Mouse (Mus musculus) liver, embryonic 13.5 days (tissue): ENCODE measurements around the gene Pank4. TPM values are rescaled to one million over a fixed set of nuclear protein-coding genes. Genes with fewer than 3 reads are reported as not detected.

ENCODE experiments used
- ATAC-seq: fragments of 200-750 bp; cut with Nextera tagmentation; 2 replicates; pipeline ENCODE4 v1.8.0; 2017; ENCODE audit warnings: low read depth, mild to moderate bottlenecking, moderate number of reproducible peaks, moderate library complexity
- DNase-seq: peaks from one replicate; pipeline ENCODE4 v3.0.0; 2022
- H3K27ac ChIP-seq: fragments of 300-500 bp; sonication (generic); 2 replicates; pipeline ENCODE4 v1.5.1; 2015; ENCODE audit warnings: moderate library complexity, mild to moderate bottlenecking, inconsistent platforms
- H3K27me3 ChIP-seq: fragments of 300-500 bp; sonication (generic); 2 replicates; pipeline ENCODE4 v1.6.1; 2015; ENCODE audit warnings: mild to moderate bottlenecking, inconsistent platforms
- H3K36me3 ChIP-seq: fragments of 300-500 bp; sonication (generic); 2 replicates; pipeline ENCODE4 v1.6.1; 2015; ENCODE audit warnings: mild to moderate bottlenecking, inconsistent platforms
- H3K4me1 ChIP-seq: fragments of 300-500 bp; sonication (generic); replicated peaks from 2 replicates; pipeline ENCODE4 v1.6.1; 2015; ENCODE audit warnings: inconsistent platforms
- H3K4me2 ChIP-seq: fragments of 300-500 bp; sonication (generic); 2 replicates; pipeline ENCODE4 v1.6.1; 2015; ENCODE audit warnings: inconsistent platforms, mild to moderate bottlenecking, moderate library complexity
- H3K4me3 ChIP-seq: fragments of 300-500 bp; sonication (generic); replicated peaks from 2 replicates; pipeline ENCODE4 v1.5.1; 2015; ENCODE audit warnings: mild to moderate bottlenecking, inconsistent platforms
- H3K9ac ChIP-seq: fragments of 300-500 bp; sonication (generic); 2 replicates; pipeline ENCODE4 v1.6.1; 2015; ENCODE audit warnings: mild to moderate bottlenecking, inconsistent platforms
- H3K9me3 ChIP-seq: fragments of 300-500 bp; sonication (generic); replicated peaks from 2 replicates; pipeline ENCODE4 v1.6.1; 2016; ENCODE audit warnings: inconsistent platforms
- WGBS: fragments of 180-500 bp; shearing (Covaris S2); methylation state at CpG from one replicate; pipeline ENCODE4 v1.1.7; 2015; ENCODE audit not compliant: insufficient replicate concordance; 5-methylcytosine and 5-hydroxymethylcytosine counted together
- polyA plus RNA-seq: library from polyadenylated mRNA; unstranded; fragments of >200 nt; fragmentation: Nextera tagmentation; extraction: Ambion mirVana; gene quantifications from 2 replicates; pipeline ENCODE4 v1.2.1, GENCODE M21; 2015

Gene Pank4
- polyA plus RNA-seq, 1 experiment from 2014 or later: 23.9 TPM

DNA sequence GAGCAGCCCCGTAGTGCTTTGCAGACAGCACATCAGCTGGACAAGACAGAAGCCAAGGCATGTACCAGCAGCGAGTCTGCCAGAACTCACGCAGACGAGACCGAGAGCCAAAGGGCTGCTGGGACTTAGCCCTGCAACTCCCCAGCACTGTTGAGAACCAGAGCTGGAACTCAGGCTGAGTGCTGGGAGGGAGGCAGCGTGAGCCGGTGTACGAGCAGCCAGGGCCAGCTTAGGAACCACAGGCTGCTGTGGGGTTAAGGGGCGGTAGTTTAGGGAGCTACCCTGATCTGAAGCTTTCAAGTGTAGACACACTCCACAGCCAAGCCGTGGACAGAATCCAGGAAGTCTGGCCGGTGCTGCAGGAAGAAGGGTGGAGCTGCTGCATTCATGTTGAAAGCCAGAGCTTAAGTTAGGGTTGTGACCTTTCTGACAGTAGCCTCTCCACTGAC lies 10.3 kb downstream of the Pank4 start:
- Histone ChIP-seq H3K27ac (no peak overlapping the region), H3K4me2 (no peak overlapping the region), H3K4me1 (no peaks in the 10 kb centered on the region), H3K9me3 (no peaks in the 10 kb centered on the region), H3K4me3 (no peak overlapping the region), H3K27me3 (no peaks in the 10 kb centered on the region), H3K36me3 (peaks cover 100% of the 10 kb centered on the region), H3K9ac (no peak overlapping the region)
- 87% methylated on average over 11 of the region's 11 CpGs for WGBS
- ATAC-seq (no peak), DNase-seq (no peak)

DNA sequence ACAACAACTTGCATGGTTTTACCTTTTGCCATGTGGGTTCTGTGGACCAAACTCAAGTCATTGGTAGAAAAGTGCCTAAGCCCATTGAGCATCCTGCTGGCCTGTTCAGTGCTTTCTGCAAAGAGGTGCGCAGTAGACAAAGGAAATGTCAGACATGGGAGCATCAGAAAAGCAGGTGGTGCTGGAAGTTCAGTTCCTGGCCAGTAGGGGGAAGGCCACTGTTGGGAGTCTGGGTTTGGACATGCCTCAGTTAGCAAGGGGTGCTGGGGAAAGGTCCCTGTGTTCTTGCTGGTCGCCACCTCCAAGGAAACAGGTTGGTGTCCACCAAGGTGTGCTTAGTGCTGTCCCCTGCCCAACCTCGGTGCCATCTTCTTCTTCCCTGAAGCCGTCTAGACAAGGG lies 16.2 kb downstream of the Pank4 start:
- H3K27ac ChIP-seq: no peak overlapping the region
- H3K4me1 ChIP-seq: peaks cover 27% of the 10 kb centered on the region
- ATAC-seq (no peak), DNase-seq (no peak)
- H3K36me3 ChIP-seq: peaks cover 68% of the 10 kb centered on the region
- no peak overlapping the region for H3K9ac ChIP-seq
- H3K27me3 ChIP-seq: 0 out of 2 replicates have a peak, but pooled peaks cover 6% of the 10 kb centered on the region
- no peak overlapping the region for H3K4me3 ChIP-seq
- no peaks in the 10 kb centered on the region for H3K9me3 ChIP-seq
- WGBS: 90% methylated on average over 4 of the region's 4 CpGs
- no peak overlapping the region for H3K4me2 ChIP-seq

GRCm38 (mm10) chr4:154981076-154981475 lies 17.2 kb downstream of the Pank4 start:
- Histone ChIP-seq H3K4me2 (no peak overlapping the region), H3K4me3 (no peak overlapping the region), H3K36me3 (peaks cover 59% of the 10 kb centered on the region), H3K9ac (no peak overlapping the region), H3K27ac (peak overlapping the region; percentile 9; the same call in 1 of the 2 replicates), H3K4me1 (peaks cover 33% of the 10 kb centered on the region), H3K27me3 (0 out of 2 replicates have a peak, but pooled peaks cover 6% of the 10 kb centered on the region), H3K9me3 (no peaks in the 10 kb centered on the region)
- ATAC-seq (peak; percentile 9; the same call in 1 of the 2 replicates), DNase-seq (no peak)
- WGBS: 84% methylated on average over 6 of the region's 6 CpGs

GRCm38 (mm10) chr4:154981530-154981929 lies 17.6 kb downstream of the Pank4 start:
- Histone ChIP-seq H3K9ac (no peak overlapping the region), H3K4me2 (no peak overlapping the region), H3K9me3 (no peaks in the 10 kb centered on the region), H3K4me3 (no peak overlapping the region), H3K27me3 (0 out of 2 replicates have a peak, but pooled peaks cover 6% of the 10 kb centered on the region), H3K27ac (no peak overlapping the region), H3K36me3 (peaks cover 54% of the 10 kb centered on the region), H3K4me1 (peaks cover 37% of the 10 kb centered on the region)
- DNase-seq: peak; percentile 38
- WGBS: 38% methylated on average over 7 of the region's 7 CpGs
- peak; percentile 48 for ATAC-seq

GRCm38 (mm10) chr4:154982247-154983120 lies 18.6 kb downstream of the Pank4 start:
- Histone ChIP-seq H3K9ac (no peak overlapping the region), H3K27me3 (0 out of 2 replicates have a peak, but pooled peaks cover 9% of the 10 kb centered on the region), H3K27ac (peak overlapping the region; percentile 53), H3K4me2 (no peak overlapping the region), H3K36me3 (peaks cover 45% of the 10 kb centered on the region), H3K9me3 (no peaks in the 10 kb centered on the region), H3K4me1 (peaks cover 37% of the 10 kb centered on the region), H3K4me3 (no peak overlapping the region)
- WGBS: 63% methylated on average over 19 of the region's 19 CpGs
- DNase-seq: no peak
- peak; percentile 35 for ATAC-seq

- peaks cover 37% of the 10 kb centered on the region for H3K4me1 ChIP-seq
- no peak overlapping the region for H3K27ac ChIP-seq
- no peak for ATAC-seq
- H3K9me3 ChIP-seq: no peaks in the 10 kb centered on the region
- H3K27me3 ChIP-seq: 0 out of 2 replicates have a peak, but pooled peaks cover 9% of the 10 kb centered on the region
- H3K4me2 ChIP-seq: no peak overlapping the region
- WGBS: 45% methylated on average over 24 of the region's 24 CpGs
- no peak overlapping the region for H3K9ac ChIP-seq
- no peak overlapping the region for H3K4me3 ChIP-seq
- H3K36me3 ChIP-seq: peaks cover 32% of the 10 kb centered on the region
- DNase-seq: no peak
Measured at GRCm38 (mm10) chr4:154983767-154984166, 19.8 kb downstream of the Pank4 start.

DNA sequence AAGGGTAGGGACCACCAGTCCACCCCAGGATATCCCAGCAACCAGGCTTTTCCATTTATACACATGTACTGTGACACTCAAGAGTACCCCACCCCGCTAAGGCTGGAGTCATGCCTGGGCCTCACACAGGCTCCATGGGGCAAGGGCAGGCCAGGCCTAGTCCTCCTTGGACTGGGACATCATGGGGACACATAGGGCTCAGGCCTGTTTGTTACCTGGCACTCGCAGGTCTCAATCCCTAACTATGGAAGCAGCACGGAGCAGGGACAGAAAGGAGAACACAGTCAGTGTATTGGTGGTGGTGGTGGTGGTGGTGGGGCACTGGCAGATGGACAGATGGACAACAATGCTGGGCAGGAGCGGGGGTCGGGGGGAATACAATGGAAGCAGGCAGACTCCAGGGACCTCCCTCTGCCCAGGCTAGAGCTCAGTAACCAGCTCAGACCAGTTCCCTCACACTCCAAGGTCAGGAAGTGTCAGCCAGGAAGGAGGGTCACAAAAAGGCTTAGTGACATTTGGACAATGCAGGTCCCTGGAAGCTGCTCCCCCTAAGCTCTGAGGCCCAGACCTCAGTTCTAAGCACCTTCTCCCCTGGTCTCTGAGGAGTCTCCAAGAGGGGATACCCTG lies 21.3 kb downstream of the Pank4 start:
- Histone ChIP-seq H3K9me3 (no peaks in the 10 kb centered on the region), H3K4me3 (no peak overlapping the region), H3K4me2 (no peak overlapping the region), H3K27ac (no peak overlapping the region), H3K36me3 (peaks cover 17% of the 10 kb centered on the region), H3K27me3 (0 out of 2 replicates have a peak, but pooled peaks cover 15% of the 10 kb centered on the region), H3K4me1 (peaks cover 37% of the 10 kb centered on the region), H3K9ac (no peak overlapping the region)
- no peak for DNase-seq
- ATAC-seq: no peak
- WGBS: 69% methylated on average over 5 of the region's 5 CpGs

GRCm38 (mm10) chr4:154986096-154986495 lies 22.2 kb downstream of the Pank4 start:
- Histone ChIP-seq H3K4me1 (peaks cover 37% of the 10 kb centered on the region), H3K36me3 (peaks cover 8% of the 10 kb centered on the region), H3K9me3 (no peaks in the 10 kb centered on the region), H3K4me3 (no peak overlapping the region), H3K4me2 (0 out of 2 replicates have a peak overlapping the region, but pooled peaks have one; percentile 17), H3K27ac (no peak overlapping the region), H3K27me3 (0 out of 2 replicates have a peak, but pooled peaks cover 15% of the 10 kb centered on the region), H3K9ac (no peak overlapping the region)
- ATAC-seq (no peak), DNase-seq (peak; percentile 62)
- WGBS: 25% methylated on average over 17 of the region's 17 CpGs

- H3K9me3 ChIP-seq: no peaks in the 10 kb centered on the region
Measured at GRCm38 (mm10) chr4:154986750-154987149, 22.8 kb downstream of the Pank4 start.

GRCm38 (mm10) chr4:154994876-154995275 lies 31.0 kb downstream of the Pank4 start:
- no peaks in the 10 kb centered on the region for H3K4me1 ChIP-seq
- ATAC-seq: no peak
- H3K4me2 ChIP-seq: no peak overlapping the region
- no peak for DNase-seq
- no peaks in the 10 kb centered on the region for H3K9me3 ChIP-seq
- H3K4me3 ChIP-seq: no peak overlapping the region
- H3K36me3 ChIP-seq: no peaks in the 10 kb centered on the region
- WGBS: 52% methylated on average over 4 of the region's 4 CpGs
- H3K27ac ChIP-seq: no peak overlapping the region
- H3K9ac ChIP-seq: no peak overlapping the region
- H3K27me3 ChIP-seq: 0 out of 2 replicates have a peak, but pooled peaks cover under 1% of the 10 kb centered on the region

More at GRCm38 (mm10) chr4:154986750-154987149, 22.8 kb downstream of the Pank4 start:
- no peak overlapping the region for H3K4me2 ChIP-seq
- peaks cover 31% of the 10 kb centered on the region for H3K4me1 ChIP-seq
- 69% methylated on average over 15 of the region's 15 CpGs for WGBS
- no peak overlapping the region for H3K27ac ChIP-seq
- ATAC-seq (no peak), DNase-seq (no peak)
- H3K27me3 ChIP-seq: 0 out of 2 replicates have a peak, but pooled peaks cover 15% of the 10 kb centered on the region
- H3K36me3 ChIP-seq: 0 out of 2 replicates have a peak, but pooled peaks cover 3% of the 10 kb centered on the region
- H3K4me3 ChIP-seq: no peak overlapping the region
- H3K9ac ChIP-seq: no peak overlapping the region

GRCm38 (mm10) chr4:154996572-154997154 lies 32.7 kb downstream of the Pank4 start:
- 42% methylated on average over 8 of the region's 8 CpGs for WGBS
- H3K4me3 ChIP-seq: no peak overlapping the region
- no peak overlapping the region for H3K27ac ChIP-seq
- ATAC-seq (no peak), DNase-seq (no peak)
- no peak overlapping the region for H3K4me2 ChIP-seq
- no peaks in the 10 kb centered on the region for H3K36me3 ChIP-seq
- H3K9me3 ChIP-seq: no peaks in the 10 kb centered on the region
- no peak overlapping the region for H3K9ac ChIP-seq
- no peaks in the 10 kb centered on the region for H3K4me1 ChIP-seq
- H3K27me3 ChIP-seq: no peaks in the 10 kb centered on the region
